Mouse (Mus musculus) CH12.LX (cell line): ENCODE data around the gene Tex12. TPM values are rescaled to one million over a fixed set of nuclear protein-coding genes. Genes with fewer than 3 reads are reported as not detected.

Experiments
- DNase-seq: peaks from one replicate; pipeline ENCODE4 v3.0.0-alpha.2; 2013; ENCODE audit errors: extremely low read depth
- H3K27ac ChIP-seq: 2 replicates; pipeline ENCODE4 v1.5.1; 2012; ENCODE audit warnings: low read depth, mild to moderate bottlenecking, control low read depth, moderate library complexity; ENCODE audit not compliant: insufficient read depth
- H3K27me3 ChIP-seq: replicated peaks from 2 replicates; pipeline ENCODE3; 2012; ENCODE audit warnings: inconsistent platforms
- H3K36me3 ChIP-seq, 2 experiments: replicated peaks in 1 of 2; 2 replicates each; pipeline versions ENCODE3 to v1.6.1; 2012; ENCODE audit warnings: inconsistent platforms in 1 of 2, low read length in 1 of 2, mild to moderate bottlenecking in 1 of 2, mixed read lengths in 1 of 2, moderate library complexity in 1 of 2; ENCODE audit not compliant: control insufficient read depth in 1 of 2, insufficient read depth in 1 of 2
- H3K4me1 ChIP-seq, 2 experiments: 2 replicates each; pipeline ENCODE4 v1.6.1; 2012; ENCODE audit warnings: inconsistent platforms in 1 of 2, moderate library complexity in 1 of 2; ENCODE audit not compliant: insufficient read depth in 2 of 2, control insufficient read depth in 1 of 2
- H3K4me2 ChIP-seq: 2 replicates; pipeline ENCODE4 v1.6.1; 2012; ENCODE audit warnings: low read depth, mild to moderate bottlenecking, control low read depth; ENCODE audit not compliant: poor library complexity, insufficient read depth, severe bottlenecking
- H3K4me3 ChIP-seq, 3 experiments: fragments of 150-350 bp in 1 of 3; sonication (generic) in 1 of 3; replicated peaks in 1 of 3; 2 replicates each; pipeline versions ENCODE3 to v1.5.1; 2011 to 2012; ENCODE audit warnings: low read depth in 2 of 3, low read length in 2 of 3, mild to moderate bottlenecking in 2 of 3, moderate library complexity in 2 of 3, control low read depth in 1 of 3, improper control_type of control experiment in 1 of 3, inconsistent platforms in 1 of 3, mixed read lengths in 1 of 3; ENCODE audit not compliant: poor library complexity in 1 of 3
- H3K79me2 ChIP-seq: replicated peaks from 2 replicates; pipeline ENCODE4 v1.6.1; 2012; ENCODE audit warnings: mild to moderate bottlenecking, moderate library complexity; ENCODE audit not compliant: control insufficient read depth, poor library complexity, insufficient read depth, severe bottlenecking; ENCODE audit errors: extremely low read depth
- H3K9ac ChIP-seq: 2 replicates; pipeline ENCODE4 v1.6.1; 2012; ENCODE audit warnings: low read depth, mild to moderate bottlenecking, control low read depth, moderate library complexity; ENCODE audit not compliant: insufficient read depth
- H3K9me3 ChIP-seq: replicated peaks from 2 replicates; pipeline ENCODE3; 2012; ENCODE audit warnings: low read length, inconsistent platforms, mixed read lengths
- CHD2 ChIP-seq: IDR thresholded peaks from 2 replicates; pipeline ENCODE4 v1.6.1; 2011; ENCODE audit warnings: low read length, improper control_type of control experiment
- E2F4 ChIP-seq: IDR thresholded peaks from 2 replicates; pipeline ENCODE4 v1.6.1; 2011; ENCODE audit warnings: low read depth, low read length, improper control_type of control experiment; ENCODE audit not compliant: insufficient replicate concordance
- GABPA ChIP-seq: IDR thresholded peaks from 2 replicates; pipeline ENCODE4 v1.6.1; 2012; ENCODE audit warnings: low read depth, low read length, improper control_type of control experiment, inconsistent platforms; ENCODE audit not compliant: insufficient replicate concordance
- MAFK ChIP-seq: IDR thresholded peaks from 2 replicates; pipeline ENCODE4 v1.6.1; 2011; ENCODE audit warnings: low read length, improper control_type of control experiment; ENCODE audit not compliant: insufficient replicate concordance
- MAX ChIP-seq: IDR thresholded peaks from 2 replicates; pipeline ENCODE4 v1.6.1; 2011; ENCODE audit warnings: low read length, improper control_type of control experiment
- MXI1 ChIP-seq: IDR thresholded peaks from 2 replicates; pipeline ENCODE4 v1.6.1; 2011; ENCODE audit warnings: mild to moderate bottlenecking, low read depth, low read length, improper control_type of control experiment
- MYC ChIP-seq: IDR thresholded peaks from 2 replicates; pipeline ENCODE4 v1.6.1; 2011; ENCODE audit warnings: low read depth, mild to moderate bottlenecking, improper control_type of control experiment, low read length
- NELFE ChIP-seq: IDR thresholded peaks from 2 replicates; pipeline ENCODE4 v1.6.1; 2011; ENCODE audit warnings: low read depth, low read length, improper control_type of control experiment
- NRF1 ChIP-seq: IDR thresholded peaks from 2 replicates; pipeline ENCODE4 v1.6.1; 2014; ENCODE audit warnings: low read depth, mild to moderate bottlenecking, inconsistent platforms, low read length, improper control_type of control experiment, moderate library complexity
- PAX5 ChIP-seq: IDR thresholded peaks from 2 replicates; pipeline ENCODE4 v1.6.1; 2012; ENCODE audit warnings: low read length, inconsistent platforms, mixed read lengths
- POLR2A ChIP-seq: IDR thresholded peaks from 2 replicates; pipeline ENCODE4 v1.6.1; 2011; ENCODE audit warnings: low read depth, mild to moderate bottlenecking, improper control_type of control experiment, low read length
- SMC3 ChIP-seq: IDR thresholded peaks from 2 replicates; pipeline ENCODE4 v1.6.1; 2011; ENCODE audit warnings: low read depth, low read length, improper control_type of control experiment
- TCF12 ChIP-seq: IDR thresholded peaks from 2 replicates; pipeline ENCODE4 v1.6.1; 2014; ENCODE audit warnings: low read depth, mild to moderate bottlenecking, inconsistent platforms, low read length, improper control_type of control experiment
- UBTF ChIP-seq: IDR thresholded peaks from 2 replicates; pipeline ENCODE4 v1.6.1; 2012; ENCODE audit warnings: low read depth, mild to moderate bottlenecking, inconsistent platforms, low read length, improper control_type of control experiment, moderate library complexity
- USF1 ChIP-seq: IDR thresholded peaks from 2 replicates; pipeline ENCODE4 v1.6.1; 2014; ENCODE audit warnings: low read depth, mild to moderate bottlenecking, inconsistent platforms, low read length, improper control_type of control experiment
- ZMIZ1 ChIP-seq: IDR thresholded peaks from 2 replicates; pipeline ENCODE4 v1.6.1; 2012; ENCODE audit warnings: low read depth, mild to moderate bottlenecking, inconsistent platforms, low read length, improper control_type of control experiment
- ZNF384 ChIP-seq: IDR thresholded peaks from 2 replicates; pipeline ENCODE4 v1.6.1; 2012; ENCODE audit warnings: low read depth, low read length, improper control_type of control experiment, inconsistent platforms
- dilution Hi-C: fragments of 300-500 bp; cut with MboI; formaldehyde crosslinking; loops from 2 replicates; pipeline ENCODE4 v1.14.3; 2020; ENCODE audit warnings: low sequenced_read_pairs; ENCODE audit not compliant: extremely low pct_unique_long_range_greater_than_20kb, extremely low pct_ligation_motif_present
- in situ Hi-C: fragments of 300-500 bp; cut with MboI; formaldehyde crosslinking; loops from 3 replicates; pipeline ENCODE4 v1.14.3; 2019; ENCODE audit warnings: low sequenced_read_pairs, low pct_ligation_motif_present, low pct_unique_long_range_greater_than_20kb, mixed read lengths
- polyA plus RNA-seq: library from polyadenylated mRNA; unstranded; fragments of >175 nt; gene quantifications from 2 replicates; pipeline ENCODE4 v1.2.1, GENCODE M21; 2012; ENCODE audit warnings: low read depth; ENCODE audit not compliant: insufficient read length
- total RNA-seq, 2 experiments: library from RNA; depleted of rRNA; stranded (reverse); fragments of 300-350 nt in 1 of 2; fragments of >200 nt in 1 of 2; gene quantifications; 2 replicates each; pipeline ENCODE4 v1.2.3; 2012 to 2014

The Tex12 gene
- total and polyA plus RNA-seq, 3 experiments = not detected

DNA sequence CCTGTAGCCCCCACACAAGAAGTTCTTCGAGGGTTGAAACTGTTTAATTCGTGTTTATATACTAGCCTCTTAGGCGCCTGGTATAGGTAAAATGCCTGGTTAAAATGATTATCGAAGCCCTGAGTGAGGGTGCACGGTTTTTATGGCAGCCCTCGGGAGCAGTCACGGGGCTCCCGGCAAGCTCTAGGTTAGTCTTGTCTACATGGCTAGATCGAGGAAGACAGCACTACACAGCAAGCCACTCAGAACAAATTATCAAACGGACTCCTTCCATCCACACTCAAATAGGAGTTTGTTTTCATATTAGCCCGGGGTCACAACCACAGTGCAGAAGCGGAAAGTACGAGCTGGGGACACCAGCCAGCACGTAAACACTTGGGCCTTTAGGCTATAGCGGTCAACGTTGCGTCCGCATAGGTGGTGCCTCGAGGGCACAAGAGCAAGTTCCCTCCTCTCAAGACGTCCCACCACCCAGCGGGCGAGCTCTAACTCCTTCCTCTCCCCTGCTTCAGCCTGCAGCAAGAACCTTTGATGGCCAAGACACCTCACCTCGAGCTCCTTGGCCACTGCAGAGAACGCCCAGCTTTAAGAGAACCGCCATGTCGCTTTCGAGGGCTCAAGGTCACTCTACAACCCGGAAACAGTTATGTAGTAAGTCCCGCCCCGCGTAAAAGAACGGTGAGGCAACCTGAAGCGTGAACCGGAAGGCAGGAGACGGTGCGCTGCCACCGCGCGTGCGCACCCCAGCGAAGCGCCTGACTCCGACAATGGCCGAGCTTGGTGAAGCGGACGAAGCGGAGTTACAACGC is 42.3 kb upstream of the Tex12 start, which contains the start of the genes Sdhd and Timm8b (continued):
- TF ChIP-seq E2F4 (peak; percentile 55; the same call in 1 of the 2 replicates), PAX5 (no peak), GABPA (no peak; the same call in 1 of the 2 replicates), ZMIZ1 (peak; percentile 87), UBTF (no peak), ZNF384 (no peak), MAFK (no peak), SMC3 (no peak), MXI1 (peak; percentile 81)
- TF ChIP-seq, all 38 proteins: peak for 20

GRCm38 (mm10) chr9:50602055-50602845 is 41.1 kb upstream of the Tex12 start:
- Histone ChIP-seq H3K36me3 (peaks cover 30 to 52% of the 10 kb centered on the region in 2 experiments), H3K9me3 (no peaks in the 10 kb centered on the region), H3K4me3 (peak overlapping the region; percentile 80 to 98 (median 84)), H3K4me1 (peaks cover 5 to 34% of the 10 kb centered on the region in 2 experiments; a peak in 3 of 4 replicates), H3K4me2 (peak overlapping the region; percentile 52), H3K27ac (no peak overlapping the region), H3K79me2 (peaks cover 45% of the 10 kb centered on the region), H3K9ac (peak overlapping the region; percentile 73), H3K27me3 (no peaks in the 10 kb centered on the region)
- no peak for DNase-seq
- dilution Hi-C loops = no loop called here
- in situ Hi-C loops = loop anchor here (10.0 kb wide), 1 partner anchor 147 kb away; no protein-coding TSS in a partner anchor
- TF ChIP-seq GABPA (no peak), NELFE (no peak), MAFK (no peak), MAX (no peak), POLR2A (no peak), USF1 (no peak), SMC3 (no peak), CHD2 (no peak), NRF1 (no peak), ZMIZ1 (no peak), TCF12 (no peak), MYC (no peak)
